Mouse (Mus musculus) CH12.LX (cell line): Measurements from ENCODE around the gene Fat1.

Source experiments
- CTCF ChIP-seq, 2 experiments: IDR thresholded peaks in 1 of 2; conservative IDR thresholded peaks in 1 of 2; 2 replicates each; pipeline ENCODE4 v1.5.1; 2011 to 2012; ENCODE audit warnings: low read depth in 2 of 2, low read length in 2 of 2, improper control_type of control experiment in 1 of 2, inconsistent platforms in 1 of 2, mild to moderate bottlenecking in 1 of 2, moderate library complexity in 1 of 2
- POLR2A ChIP-seq: IDR thresholded peaks from 2 replicates; pipeline ENCODE4 v1.6.1; 2011; ENCODE audit warnings: low read depth, mild to moderate bottlenecking, improper control_type of control experiment, low read length

- 0 out of 4 replicates have a peak, but pooled peaks of 1 of the 2 experiments have one; percentile 9 for TF ChIP-seq CTCF (conservative IDR thresholded peaks at IDR 0.05 in 1 of 2, IDR thresholded peaks at IDR 0.05 in 1 of 2; ENCODE audit: low read depth in 2 of 2, low read length in 2 of 2)
- no peak for TF ChIP-seq POLR2A
Measured at GRCm38 (mm10) chr8:45052205-45052604, 117.0 kb downstream of the Fat1 start.
